Mouse (Mus musculus) embryo, embryonic 10 days (tissue): ENCODE data around the gene Txlna.

Experiments
- DNase-seq: peaks from one replicate; pipeline ENCODE4 v3.0.0-alpha.2; 2015; ENCODE audit warnings: low spot score

Gene Txlna

GRCm38 (mm10) chr4:129640638-129641467 lies at the start of gene Txlna:
Gene Txlna, minus strand, starts transcription at chr4:129641065.
- DNase-seq: peak; percentile 98

- no peak for DNase-seq
These were observed 43.7 kb upstream of the Txlna start for GRCm38 (mm10) chr4:129684531-129684930.

GRCm38 (mm10) chr4:129683901-129684493 lies 43.1 kb upstream of the Txlna start:
- DNase-seq: no peak

GRCm38 (mm10) chr4:129681837-129682236 lies 41.0 kb upstream of the Txlna start:
- DNase-seq: no peak

GRCm38 (mm10) chr4:129672878-129673449 lies 32.1 kb upstream of the Txlna start:
- DNase-seq: no peak

- DNase-seq: peak; percentile 97
These were observed 31.4 kb upstream of the Txlna start, which contains the start of gene Kpna6 for GRCm38 (mm10) chr4:129672083-129672877. Gene Kpna6, minus strand, starts transcription at chr4:129672767.

- peak; percentile 80 for DNase-seq
These were observed 30.7 kb upstream of the Txlna start for GRCm38 (mm10) chr4:129671491-129672082.

- no peak for DNase-seq
These were observed 21.5 kb upstream of the Txlna start for GRCm38 (mm10) chr4:129662255-129662813.

GRCm38 (mm10) chr4:129661584-129661983 lies 20.7 kb upstream of the Txlna start:
- DNase-seq: no peak

GRCm38 (mm10) chr4:129654770-129655169 lies 13.9 kb upstream of the Txlna start:
- no peak for DNase-seq

GRCm38 (mm10) chr4:129650359-129650758 lies 9.5 kb upstream of the Txlna start:
- no peak for DNase-seq

GRCm38 (mm10) chr4:129648656-129649055 lies 7.8 kb upstream of the Txlna start:
- no peak for DNase-seq

- DNase-seq: no peak
These were observed 4.3 kb upstream of the Txlna start for GRCm38 (mm10) chr4:129645204-129645603.

GRCm38 (mm10) chr4:129641756-129642155 lies 891 bp upstream of the Txlna start:
- no peak for DNase-seq

GRCm38 (mm10) chr4:129640101-129640637 lies 696 bp downstream of the Txlna start:
- no peak for DNase-seq

GRCm38 (mm10) chr4:129639221-129639620 lies 1.6 kb downstream of the Txlna start:
- no peak for DNase-seq

- DNase-seq: no peak
These were observed 7.0 kb downstream of the Txlna start for GRCm38 (mm10) chr4:129633852-129634251.

- DNase-seq: no peak
These were observed 9.0 kb downstream of the Txlna start for GRCm38 (mm10) chr4:129631867-129632266.

- DNase-seq: no peak
These were observed 9.9 kb downstream of the Txlna start for GRCm38 (mm10) chr4:129630944-129631343.

GRCm38 (mm10) chr4:129626035-129626434 lies 14.8 kb downstream of the Txlna start:
- DNase-seq: no peak

- DNase-seq: no peak
These were observed 15.4 kb downstream of the Txlna start for GRCm38 (mm10) chr4:129625496-129625895.
